Mouse (Mus musculus) lung, postnatal 0 days (tissue): ENCODE data around the gene Bbs7.

ENCODE experiments used
- CTCF ChIP-seq: IDR thresholded peaks from 2 replicates; pipeline ENCODE4 v1.5.1; 2016; ENCODE audit warnings: antibody characterized with exemption, mild to moderate bottlenecking
- EP300 ChIP-seq: IDR thresholded peaks from 2 replicates; pipeline ENCODE4 v1.6.1; 2016; ENCODE audit warnings: antibody characterized with exemption, mild to moderate bottlenecking, control low read depth

DNA sequence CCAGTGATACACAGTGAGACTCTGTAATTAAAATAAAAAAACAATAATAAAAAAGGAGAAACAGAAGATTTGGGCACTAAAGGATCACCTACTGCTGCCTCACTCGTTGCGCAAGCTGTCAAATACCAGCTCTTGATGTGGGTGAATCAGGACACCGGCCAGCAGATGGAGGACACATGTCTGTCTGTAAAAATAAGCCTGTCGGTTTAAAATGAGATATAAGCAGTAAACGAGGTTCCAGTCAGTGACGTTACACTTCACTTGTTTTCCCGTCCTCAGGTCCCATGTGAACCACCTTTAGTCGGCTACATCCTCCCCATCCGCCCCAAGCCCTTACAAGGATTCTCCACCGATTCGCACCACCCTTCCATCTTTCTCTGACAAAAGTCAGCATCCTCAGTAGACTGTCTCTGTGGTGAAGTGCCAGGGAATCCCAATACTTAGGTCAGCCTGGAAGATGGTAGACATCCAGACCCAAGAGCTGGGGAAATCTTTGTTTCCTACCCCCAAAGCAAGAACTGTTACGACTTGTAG lies 61.4 kb downstream of the Bbs7 start:
- TF ChIP-seq CTCF: no peak
- TF ChIP-seq EP300: no peak
